Mouse (Mus musculus) stomach, postnatal 0 days (tissue): Measurements from ENCODE around the gene Skida1. TPM values are rescaled to one million over a fixed set of nuclear protein-coding genes. Genes with fewer than 3 reads are reported as not detected.
A peak's percentile ranks its signal among the peaks of the same experiment; 100 is the strongest.

Source experiments
- ATAC-seq: fragments of 200-750 bp; cut with Nextera tagmentation; 2 replicates; pipeline ENCODE4 v1.8.0; 2017; ENCODE audit not compliant: low FRiP score, low TSS enrichment
- DNase-seq: peaks from one replicate; pipeline ENCODE4 v3.0.0-alpha.2; 2016; ENCODE audit warnings: low spot score
- H3K27ac ChIP-seq: fragments of 300-500 bp; sonication (generic); replicated peaks from 2 replicates; pipeline ENCODE4 v1.5.1; 2014; ENCODE audit warnings: mild to moderate bottlenecking, control low read depth
- H3K27me3 ChIP-seq: fragments of 300-500 bp; sonication (generic); 2 replicates; pipeline ENCODE4 v1.6.1; 2014; ENCODE audit warnings: low read length; ENCODE audit not compliant: control insufficient read depth, insufficient read depth
- H3K36me3 ChIP-seq: fragments of 300-500 bp; sonication (generic); 2 replicates; pipeline ENCODE4 v1.6.1; 2014; ENCODE audit warnings: low read length, mixed read lengths; ENCODE audit not compliant: control insufficient read depth, insufficient read depth
- H3K4me1 ChIP-seq: fragments of 300-500 bp; sonication (generic); replicated peaks from 2 replicates; pipeline ENCODE4 v1.6.1; 2014; ENCODE audit warnings: antibody characterized with exemption; ENCODE audit not compliant: control insufficient read depth, insufficient read depth
- H3K4me2 ChIP-seq: fragments of 300-500 bp; sonication (generic); replicated peaks from 2 replicates; pipeline ENCODE4 v1.6.1; 2014; ENCODE audit warnings: low read depth, mild to moderate bottlenecking, control low read depth, moderate library complexity
- H3K4me3 ChIP-seq: fragments of 300-500 bp; sonication (generic); 2 replicates; pipeline ENCODE4 v1.5.1; 2014; ENCODE audit warnings: low read depth, low read length, control low read depth
- H3K9ac ChIP-seq: fragments of 300-500 bp; sonication (generic); 2 replicates; pipeline ENCODE4 v1.6.1; 2014; ENCODE audit warnings: mild to moderate bottlenecking, low read length, control low read depth, mixed read lengths
- H3K9me3 ChIP-seq: fragments of 300-500 bp; sonication (generic); 2 replicates; pipeline ENCODE4 v1.6.1; 2016; ENCODE audit warnings: low read length; ENCODE audit not compliant: control insufficient read depth
- CTCF ChIP-seq: IDR thresholded peaks from 2 replicates; pipeline ENCODE4 v1.5.1; 2016; ENCODE audit warnings: antibody characterized with exemption, low read depth, mild to moderate bottlenecking, moderate library complexity
- EP300 ChIP-seq: optimal IDR thresholded peaks from 2 replicates; pipeline ENCODE3; 2016; ENCODE audit warnings: antibody characterized with exemption
- WGBS: fragments of 180-500 bp; shearing (Covaris S2); extraction: QIAGEN DNeasy Blood & Tissue Kit; methylation state at CpG from one replicate; pipeline ENCODE4 v1.1.7; 2014; 5-methylcytosine and 5-hydroxymethylcytosine counted together
- polyA plus RNA-seq: library from polyadenylated mRNA; unstranded; fragments of >200 nt; fragmentation: Nextera tagmentation; extraction: Ambion mirVana; gene quantifications from 2 replicates; pipeline ENCODE4 v1.2.1, GENCODE M21; 2015

The Skida1 gene
- polyA plus RNA-seq, 1 experiment from 2014 or later = 1.9 TPM

GRCm38 (mm10) chr2:18031831-18032537 lies 16.9 kb downstream of the Skida1 start:
- no peaks in the 10 kb centered on the region for H3K36me3 ChIP-seq
- no peaks in the 10 kb centered on the region for H3K27me3 ChIP-seq
- no peak for ATAC-seq
- TF ChIP-seq CTCF (no peak), EP300 (no peak)
- H3K9ac ChIP-seq = peak overlapping the region; percentile 80
- peak; percentile 67 for DNase-seq
- H3K4me1 ChIP-seq = no peaks in the 10 kb centered on the region
- WGBS = 14% methylated on average over 34 of the region's 34 CpGs
- peak overlapping the region; percentile 50 for H3K4me3 ChIP-seq
- H3K4me2 ChIP-seq = peak overlapping the region; percentile 89
- no peaks in the 10 kb centered on the region for H3K9me3 ChIP-seq
- H3K27ac ChIP-seq = no peak overlapping the region

GRCm38 (mm10) chr2:18031271-18031821 lies 17.5 kb downstream of the Skida1 start:
- WGBS = 26% methylated on average over 26 of the region's 26 CpGs
- TF ChIP-seq EP300 = no peak
- TF ChIP-seq CTCF = no peak

GRCm38 (mm10) chr2:18030581-18030980 lies 18.3 kb downstream of the Skida1 start:
- Histone ChIP-seq H3K36me3 (no peaks in the 10 kb centered on the region), H3K4me2 (no peak overlapping the region; the same call in 1 of the 2 replicates), H3K4me1 (no peaks in the 10 kb centered on the region), H3K9me3 (no peaks in the 10 kb centered on the region), H3K9ac (no peak overlapping the region), H3K27ac (no peak overlapping the region), H3K4me3 (no peak overlapping the region), H3K27me3 (no peaks in the 10 kb centered on the region)
- no peak for ATAC-seq
- TF ChIP-seq EP300 (no peak), CTCF (no peak)
- WGBS = 78% methylated on average over 8 of the region's 8 CpGs
- DNase-seq = no peak

More at GRCm38 (mm10) chr2:18031271-18031821, 17.5 kb downstream of the Skida1 start:
- DNase-seq (peak; percentile 44), ATAC-seq (no peak)
- Histone ChIP-seq H3K4me1 (no peaks in the 10 kb centered on the region), H3K9ac (peak overlapping the region; percentile 80), H3K4me2 (peak overlapping the region; percentile 89), H3K27me3 (no peaks in the 10 kb centered on the region), H3K9me3 (no peaks in the 10 kb centered on the region), H3K36me3 (no peaks in the 10 kb centered on the region), H3K27ac (no peak overlapping the region), H3K4me3 (peak overlapping the region; percentile 50)

- Histone ChIP-seq H3K27ac (no peak overlapping the region), H3K27me3 (no peaks in the 10 kb centered on the region), H3K4me1 (no peaks in the 10 kb centered on the region), H3K4me3 (no peak overlapping the region), H3K9me3 (no peaks in the 10 kb centered on the region), H3K4me2 (no peak overlapping the region), H3K9ac (no peak overlapping the region), H3K36me3 (no peaks in the 10 kb centered on the region)
- 80% methylated on average over 7 of the region's 7 CpGs for WGBS
- ATAC-seq = no peak
- TF ChIP-seq CTCF = no peak
- TF ChIP-seq EP300 = no peak
- no peak for DNase-seq
Measured at GRCm38 (mm10) chr2:18029656-18030055, 19.2 kb downstream of the Skida1 start.

GRCm38 (mm10) chr2:18028140-18029021 lies 20.5 kb downstream of the Skida1 start:
- peak overlapping the region; percentile 99 for H3K4me2 ChIP-seq
- H3K9me3 ChIP-seq = no peaks in the 10 kb centered on the region
- TF ChIP-seq EP300 (no peak), CTCF (peak; percentile 11; the same call in 1 of the 2 replicates)
- peak overlapping the region; percentile 81 for H3K9ac ChIP-seq
- H3K27ac ChIP-seq = peak overlapping the region; percentile 97
- ATAC-seq (peak; percentile 87), DNase-seq (peak; percentile 96)
- under 1% methylated on average over 61 of the region's 61 CpGs for WGBS
- peak overlapping the region; percentile 66 for H3K4me3 ChIP-seq
- no peaks in the 10 kb centered on the region for H3K4me1 ChIP-seq
- H3K27me3 ChIP-seq = no peaks in the 10 kb centered on the region
- H3K36me3 ChIP-seq = no peaks in the 10 kb centered on the region
